Mouse (Mus musculus) cerebellum, postnatal 10 days (tissue): Measurements from ENCODE around the gene Arl15.

Experiments
- DNase-seq, 2 experiments: peaks; one replicate each; pipeline ENCODE4 v3.0.0; 2021; ENCODE audit warnings: mixed read lengths in 2 of 2

Gene Arl15

GRCm38 (mm10) chr13:113802571-113802970 is 8.3 kb downstream of the Arl15 start:
- DNase-seq, result no peak

- DNase-seq, result no peak
These were observed 16.8 kb downstream of the Arl15 start for GRCm38 (mm10) chr13:113811141-113811540.

DNA sequence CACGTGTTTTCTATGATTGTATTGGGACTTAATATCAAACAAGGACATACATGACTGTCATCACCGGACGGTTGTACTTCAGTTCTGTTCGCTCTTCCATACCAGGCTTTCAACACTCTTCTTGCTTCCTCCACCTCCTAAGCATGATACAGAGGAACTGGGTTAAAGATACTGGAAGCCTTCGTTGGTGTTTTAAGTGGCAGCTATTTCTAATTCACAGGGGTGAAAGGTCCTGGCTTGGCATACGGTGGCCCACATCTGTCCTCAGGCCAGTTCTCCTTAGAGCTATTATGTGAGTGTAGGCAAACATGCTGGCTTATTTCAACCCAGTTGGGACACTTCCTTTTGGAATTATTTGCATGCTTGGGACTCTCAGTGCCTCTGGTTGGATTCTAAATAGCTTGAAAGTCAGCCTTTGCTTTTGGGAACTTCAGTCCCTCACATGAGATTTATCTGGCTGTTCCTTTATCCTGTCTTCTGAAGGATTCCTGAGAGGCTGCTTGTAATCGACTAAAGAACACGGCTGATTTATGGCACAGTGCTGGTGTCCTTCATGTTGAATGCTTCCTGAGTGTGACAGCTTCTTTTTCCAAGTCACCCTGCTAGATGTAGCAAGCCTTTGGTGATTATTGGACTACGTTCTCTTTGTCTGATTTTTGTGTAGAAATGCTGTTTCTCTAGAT is 17.7 kb downstream of the Arl15 start:
- no peak for DNase-seq

- no peak for DNase-seq
These were observed 18.3 kb downstream of the Arl15 start for GRCm38 (mm10) chr13:113812593-113812975.

GRCm38 (mm10) chr13:113814121-113814520 is 19.8 kb downstream of the Arl15 start:
- DNase-seq, result no peak

DNA sequence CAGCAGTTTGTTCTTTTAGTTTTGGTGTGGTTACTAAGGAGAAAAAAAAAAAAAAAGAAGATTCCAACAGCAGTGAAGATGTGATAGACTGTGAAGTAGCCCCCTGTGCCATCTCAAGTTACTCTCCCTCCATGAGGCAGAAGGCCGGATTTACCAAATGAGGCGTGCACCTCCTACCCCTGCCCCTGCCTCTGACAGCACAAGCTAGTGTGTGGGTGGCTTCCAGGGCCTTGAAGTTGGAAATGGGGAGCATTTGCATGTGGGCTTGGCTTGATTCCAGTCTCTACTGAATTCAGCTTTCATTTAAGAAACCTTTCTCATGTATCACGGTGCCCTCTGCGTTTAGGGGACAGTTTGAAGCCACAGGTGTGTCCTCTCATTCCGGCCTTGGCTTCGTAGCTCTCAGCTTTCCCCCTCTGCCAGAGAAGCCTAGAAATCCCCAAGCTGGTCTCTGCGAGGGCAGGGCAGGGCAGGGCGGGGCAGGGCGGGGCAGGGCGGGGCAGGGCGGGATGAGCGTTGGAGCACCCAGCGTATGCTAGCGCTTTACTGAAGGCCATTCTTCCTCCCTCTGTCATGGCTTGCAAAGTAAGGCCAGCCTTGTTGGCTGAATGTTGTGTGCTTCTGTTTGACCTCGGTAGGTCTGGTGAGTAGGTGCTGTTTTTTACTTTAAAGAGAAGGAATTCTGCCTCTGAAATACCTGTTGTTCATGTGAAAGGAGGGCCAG is 21.6 kb downstream of the Arl15 start:
- DNase-seq, result peak; percentile 22 to 34

DNA sequence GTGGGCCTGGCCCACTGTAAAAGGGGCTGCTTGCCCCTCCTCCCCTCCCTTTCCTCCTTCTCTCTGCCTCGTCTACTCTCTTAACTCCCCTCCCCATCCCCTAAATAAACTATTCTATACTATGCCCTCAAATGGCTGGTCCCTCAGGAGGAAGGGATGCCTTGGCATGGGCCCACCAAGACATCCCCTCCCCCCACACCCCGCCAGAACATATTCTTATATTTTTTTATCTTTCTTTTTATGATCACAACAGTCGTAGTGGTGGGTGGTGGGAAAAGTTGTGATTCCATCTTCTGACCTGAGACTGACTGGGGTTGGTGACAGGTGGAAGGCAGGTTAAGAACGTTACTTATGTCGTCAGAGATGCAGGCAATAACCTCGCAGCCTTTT is 22.1 kb downstream of the Arl15 start:
- peak in 1 of 2 experiments; percentile 12 for DNase-seq

DNA sequence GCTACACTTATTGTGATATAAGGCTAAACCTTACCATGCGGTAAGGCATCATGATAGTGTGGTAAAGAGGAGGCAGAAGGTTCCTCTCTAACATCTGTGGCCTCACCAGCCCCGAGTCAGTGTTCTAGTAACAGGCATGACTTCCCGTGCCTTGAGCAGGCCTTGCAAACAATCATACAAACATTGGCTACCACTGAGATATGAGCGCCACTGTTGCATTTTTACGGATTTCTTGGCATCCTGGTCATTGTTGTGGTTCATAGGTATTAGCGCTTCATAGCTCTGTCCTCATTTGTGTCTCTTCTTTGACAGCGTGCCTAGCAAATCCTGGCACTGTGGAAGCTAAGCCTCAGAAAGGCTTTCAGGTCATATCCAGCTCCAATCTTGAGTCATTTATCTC is 24.7 kb downstream of the Arl15 start:
- DNase-seq, result no peak

- DNase-seq, result no peak
These were observed 25.9 kb downstream of the Arl15 start for GRCm38 (mm10) chr13:113820176-113820575.

DNA sequence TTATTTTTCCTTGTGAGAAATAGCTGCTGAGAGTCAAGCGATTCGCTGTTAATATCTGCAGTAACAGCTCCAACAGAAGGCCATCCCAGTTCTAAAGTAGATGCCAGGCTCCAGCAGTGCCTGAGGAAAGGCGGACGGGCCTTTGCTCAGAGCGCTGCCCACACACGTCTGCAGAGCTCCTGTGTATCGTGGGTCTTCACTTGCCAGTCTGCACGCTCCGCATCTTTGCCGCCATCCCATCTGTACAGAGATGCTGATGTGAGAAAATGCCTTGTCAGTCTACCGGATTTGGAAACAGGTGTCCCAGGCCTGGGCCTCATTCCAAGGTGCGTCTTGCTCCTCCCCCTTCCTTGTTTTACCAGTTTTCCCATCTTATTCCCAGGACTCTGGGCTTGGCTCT is 27.6 kb downstream of the Arl15 start:
- DNase-seq, result peak; percentile 47 to 50

- no peak for DNase-seq
These were observed 29.7 kb downstream of the Arl15 start for GRCm38 (mm10) chr13:113824027-113824426.

DNA sequence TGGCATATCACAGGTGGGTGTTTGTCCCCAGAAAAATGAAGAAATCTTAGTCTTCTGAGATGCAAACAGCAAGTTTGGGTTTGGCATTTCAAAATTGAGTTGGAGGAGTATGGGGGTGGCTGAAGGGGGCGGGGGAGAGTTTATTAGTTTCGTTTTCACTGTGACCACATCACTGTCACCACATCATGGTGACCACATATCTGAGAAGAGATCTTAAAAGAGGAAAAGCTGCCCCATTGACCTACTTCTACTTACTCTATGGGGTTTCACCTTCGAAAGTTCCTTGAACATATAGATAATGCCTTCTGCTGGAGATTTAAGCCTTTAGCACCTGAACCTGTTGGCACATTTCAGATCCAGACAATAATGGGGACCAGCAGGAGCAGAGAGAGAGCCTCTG is 34.3 kb downstream of the Arl15 start:
- DNase-seq, result no peak

DNA sequence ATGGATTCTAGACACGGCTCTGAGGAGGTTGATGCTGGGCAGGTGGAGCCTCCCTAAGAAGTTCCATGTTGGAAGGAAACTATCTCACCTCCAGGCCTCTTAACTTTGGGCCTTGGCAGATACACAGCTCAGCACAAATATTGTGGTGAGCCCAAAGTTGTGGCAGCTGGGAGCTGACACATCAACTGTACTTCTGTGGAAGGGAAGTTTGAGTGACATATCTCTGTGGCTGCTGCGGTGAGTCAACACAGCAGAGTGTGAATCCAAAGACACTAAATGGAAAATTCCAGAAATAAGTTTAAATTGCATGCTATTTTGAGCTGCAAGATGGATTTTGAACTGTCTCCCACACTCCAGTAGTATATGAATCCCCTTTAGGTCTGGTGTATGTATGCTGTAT is 34.8 kb downstream of the Arl15 start:
- no peak for DNase-seq

GRCm38 (mm10) chr13:113830805-113831204 is 36.5 kb downstream of the Arl15 start:
- no peak for DNase-seq

GRCm38 (mm10) chr13:113832947-113833346 is 38.6 kb downstream of the Arl15 start:
- DNase-seq, result no peak

DNA sequence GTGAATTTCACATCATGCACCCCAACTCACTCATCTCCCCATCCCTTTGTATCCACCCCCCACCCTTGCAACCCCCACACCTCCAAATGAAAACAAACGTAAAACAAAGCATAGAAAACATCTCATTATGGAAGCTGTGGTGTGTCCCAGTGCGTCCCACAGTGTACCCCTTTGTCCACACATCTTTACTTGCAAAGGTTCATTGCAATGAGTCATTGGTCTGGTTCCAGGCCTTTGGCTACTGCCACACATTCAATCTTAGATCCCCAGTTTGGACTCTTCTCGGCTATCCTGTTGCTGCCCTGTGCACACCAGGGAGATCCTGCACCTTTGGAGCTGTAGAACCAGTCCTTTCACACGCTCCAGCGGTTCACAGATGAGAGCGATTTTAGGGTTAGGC is 41.6 kb downstream of the Arl15 start:
- DNase-seq, result no peak

- no peak for DNase-seq
These were observed 44.6 kb downstream of the Arl15 start for GRCm38 (mm10) chr13:113838601-113839576.

DNA sequence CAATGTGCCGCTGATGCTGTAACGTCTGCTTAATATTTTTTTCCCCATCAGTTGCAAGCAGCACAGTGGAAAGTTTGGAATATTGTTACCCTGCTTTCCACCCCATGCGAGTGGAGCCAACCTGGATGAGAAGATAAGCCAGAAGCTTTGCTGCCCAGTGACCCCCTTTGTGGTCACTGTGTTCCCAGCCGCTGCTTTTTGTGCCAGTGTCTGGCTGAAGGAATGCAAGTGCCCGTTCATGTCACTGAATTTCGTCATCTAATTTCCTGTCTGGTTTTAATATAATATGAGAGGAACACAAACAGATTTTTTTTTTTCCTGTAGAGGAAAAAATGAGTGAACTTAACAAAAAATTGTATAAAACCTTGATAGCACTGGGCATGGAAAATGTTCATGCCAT is 46.1 kb downstream of the Arl15 start:
- no peak for DNase-seq

- DNase-seq, result no peak
These were observed 48.4 kb downstream of the Arl15 start for GRCm38 (mm10) chr13:113842411-113843309.

- no peak for DNase-seq
These were observed 49.0 kb downstream of the Arl15 start for GRCm38 (mm10) chr13:113843310-113843649.

GRCm38 (mm10) chr13:113843901-113844300 is 49.6 kb downstream of the Arl15 start:
- no peak for DNase-seq

DNA sequence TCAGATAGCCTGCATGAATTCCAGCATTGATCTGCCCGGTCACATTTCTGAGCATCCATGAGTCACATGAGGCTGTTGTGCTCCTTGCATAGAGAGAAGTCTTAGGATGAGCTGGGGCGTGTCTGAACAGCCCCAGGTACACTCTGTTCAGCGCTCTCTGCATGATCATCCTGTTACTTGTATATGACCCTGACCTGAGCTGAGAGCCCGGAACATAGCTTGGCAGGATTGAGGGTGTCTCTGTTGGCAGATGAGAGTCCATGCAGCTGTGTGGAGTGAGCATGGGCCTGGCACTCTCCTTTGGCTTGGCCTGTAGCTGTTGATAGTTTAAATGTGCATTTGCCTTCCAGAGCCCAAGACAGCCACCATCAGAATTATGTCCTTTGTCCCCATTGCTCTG is 50.4 kb downstream of the Arl15 start:
- DNase-seq, result no peak
